Mouse (Mus musculus) left cerebral cortex, adult 2 months (tissue): ENCODE results near the gene Ss18l2. TPM values are rescaled to one million over a fixed set of nuclear protein-coding genes. Genes with fewer than 3 reads are reported as not detected.

ENCODE experiments used
- DNase-seq, 2 experiments: peaks; one replicate each; pipeline ENCODE4 v3.0.0; 2021 to 2022; ENCODE audit warnings: low spot score in 2 of 2, mixed read lengths in 1 of 2; ENCODE audit errors: extremely low spot score in 1 of 2
- H3K27ac ChIP-seq: fragments of 200-600 bp; 2 replicates; pipeline ENCODE4 v1.8.1; 2022
- H3K4me3 ChIP-seq: fragments of 200-600 bp; 2 replicates; pipeline ENCODE4 v1.8.1; 2022
- CTCF ChIP-seq: fragments of 200-600 bp; IDR thresholded peaks from 2 replicates; pipeline ENCODE4 v1.8.1; 2022; ENCODE audit warnings: antibody characterized with exemption, mild to moderate bottlenecking, moderate library complexity
- intact Hi-C: fragments of 180-260 bp; cut with DNase I; formaldehyde crosslinking; loops from one replicate; pipeline ENCODE4 v1.15.1; 2025
- long read RNA-seq, 2 experiments: library from polyadenylated mRNA; stranded (forward); transcript quantifications; one replicate each; pipeline ENCODE4 v2.0.0; 2021; ENCODE audit warnings: borderline mapping rate in 2 of 2
- total RNA-seq, 2 experiments: library from RNA; stranded (reverse); gene quantifications; 2 replicates each; pipeline ENCODE4 v1.2.3; 2021

The Ss18l2 gene
- total RNA-seq: 10 to 100 TPM; 84.4 to 89.6 TPM
- long read RNA-seq, experiment 1, transcript Ss18l2-207 (1 exons, 2,354 nt): major isoform, 42 of 92 reads
- long read RNA-seq, experiment 1, transcript Ss18l2-203 (2 exons, 1,175 nt): minor isoform, 18 of 92 reads
- long read RNA-seq, experiment 1, transcript Ss18l2-201 (3 exons, 577 nt): minor isoform, 27 of 92 reads
- long read RNA-seq, experiment 1, partial matches to known transcripts: 0 of 92 reads
- long read RNA-seq, experiment 1, other reads (novel, unspliced or antisense): 5 of 92 reads
- long read RNA-seq, experiment 2, transcript Ss18l2-201 (3 exons, 577 nt): minor isoform, 7 of 34 reads
- long read RNA-seq, experiment 2, transcript Ss18l2-203 (2 exons, 1,175 nt): minor isoform, 5 of 34 reads
- long read RNA-seq, experiment 2, transcript Ss18l2-207 (1 exons, 2,354 nt): major isoform, 17 of 34 reads
- long read RNA-seq, experiment 2, partial matches to known transcripts: 0 of 34 reads
- long read RNA-seq, experiment 2, other reads (novel, unspliced or antisense): 1 of 34 reads

- H3K27ac ChIP-seq: peak within 1 kb of the TSS; percentile 99
- H3K4me3 ChIP-seq: peak within 1 kb of the TSS; percentile 80
- peak; percentile 96 to 97 for DNase-seq
- no peak for TF ChIP-seq CTCF
- intact Hi-C loops: no loop called here
These were observed at the start of gene Ss18l2 for GRCm38 (mm10) chr9:121709898-121710583. TSS of gene Ss18l2 (plus strand) at chr9:121710329.

- intact Hi-C loops: no loop called here
- no peak for TF ChIP-seq CTCF
- peak overlapping the region; percentile 80 for H3K27ac ChIP-seq
- no peak for DNase-seq
- H3K4me3 ChIP-seq: no peak overlapping the region
These were observed 46.7 kb upstream of the Ss18l2 start for GRCm38 (mm10) chr9:121663467-121663866.

GRCm38 (mm10) chr9:121664104-121664503 is 46.0 kb upstream of the Ss18l2 start:
- H3K27ac ChIP-seq: peak overlapping the region; percentile 80
- TF ChIP-seq CTCF: no peak
- no peak overlapping the region for H3K4me3 ChIP-seq
- DNase-seq: no peak
- intact Hi-C loops: no loop called here

- no peak overlapping the region for H3K4me3 ChIP-seq
- DNase-seq: peak; percentile 35 to 50
- H3K27ac ChIP-seq: peak overlapping the region; percentile 78
- TF ChIP-seq CTCF: no peak
- intact Hi-C loops: loop anchor here (1.0 to 5.0 kb wide), 2 partner anchors 24 to 110 kb away; no protein-coding TSS in a partner anchor
These were observed 43.0 kb upstream of the Ss18l2 start for GRCm38 (mm10) chr9:121666957-121667630.

GRCm38 (mm10) chr9:121667822-121668221 is 42.3 kb upstream of the Ss18l2 start:
- no peak for DNase-seq
- no peak overlapping the region for H3K4me3 ChIP-seq
- H3K27ac ChIP-seq: peak overlapping the region; percentile 78
- intact Hi-C loops: loop anchor here (1.0 to 5.0 kb wide), 2 partner anchors 25 to 111 kb away; no protein-coding TSS in a partner anchor
- TF ChIP-seq CTCF: no peak; the same call in 1 of the 2 replicates

GRCm38 (mm10) chr9:121669348-121669791 is 40.8 kb upstream of the Ss18l2 start:
- peak; percentile 41 to 52 for DNase-seq
- intact Hi-C loops: loop anchor here (5.0 kb wide), 1 partner anchor 112 kb away; no protein-coding TSS in a partner anchor

GRCm38 (mm10) chr9:121671300-121671699 is 38.8 kb upstream of the Ss18l2 start:
- intact Hi-C loops: loop anchor here (2.0 to 10.0 kb wide), 2 partner anchors 194 to 426 kb away; no protein-coding TSS in a partner anchor
- peak; percentile 73 for TF ChIP-seq CTCF
- Histone ChIP-seq H3K4me3 (no peak overlapping the region), H3K27ac (no peak overlapping the region)
- no peak for DNase-seq

More at GRCm38 (mm10) chr9:121669348-121669791, 40.8 kb upstream of the Ss18l2 start:
- Histone ChIP-seq H3K27ac (no peak overlapping the region), H3K4me3 (0 out of 2 replicates have a peak overlapping the region, but pooled peaks have one; percentile 2)
- TF ChIP-seq CTCF: peak; percentile 56

GRCm38 (mm10) chr9:121672311-121672710 is 37.8 kb upstream of the Ss18l2 start:
- DNase-seq: no peak
- H3K27ac ChIP-seq: no peak overlapping the region
- H3K4me3 ChIP-seq: no peak overlapping the region
- TF ChIP-seq CTCF: no peak
- intact Hi-C loops: loop anchor here (10.0 kb wide), 1 partner anchor 428 kb away; no protein-coding TSS in a partner anchor

- Histone ChIP-seq H3K27ac (no peak overlapping the region), H3K4me3 (no peak overlapping the region)
- DNase-seq: no peak
- intact Hi-C loops: loop anchor here (10.0 kb wide), 1 partner anchor 429 kb away; no protein-coding TSS in a partner anchor
- TF ChIP-seq CTCF: no peak
These were observed 36.4 kb upstream of the Ss18l2 start for GRCm38 (mm10) chr9:121673716-121674115.

- no peak overlapping the region for H3K27ac ChIP-seq
- intact Hi-C loops: loop anchor here (10.0 kb wide), 1 partner anchor 430 kb away; no protein-coding TSS in a partner anchor
- no peak for TF ChIP-seq CTCF
- no peak for DNase-seq
- no peak overlapping the region for H3K4me3 ChIP-seq
These were observed 35.1 kb upstream of the Ss18l2 start for GRCm38 (mm10) chr9:121675011-121675410.

GRCm38 (mm10) chr9:121675556-121675955 is 34.6 kb upstream of the Ss18l2 start:
- no peak for TF ChIP-seq CTCF
- Histone ChIP-seq H3K4me3 (no peak overlapping the region), H3K27ac (no peak overlapping the region)
- DNase-seq: no peak
- intact Hi-C loops: loop anchor here (10.0 kb wide), 1 partner anchor 431 kb away; no protein-coding TSS in a partner anchor
